Mouse (Mus musculus) lung, embryonic 16.5 days (tissue): ENCODE measurements around the gene Fthl17a. TPM values are rescaled to one million over a fixed set of nuclear protein-coding genes. Genes with fewer than 3 reads are reported as not detected.
A peak's percentile ranks its signal among the peaks of the same experiment; 100 is the strongest.

Experiments used
- ATAC-seq: fragments of 200-750 bp; cut with Nextera tagmentation; 2 replicates; pipeline ENCODE4 v1.8.0; 2017; ENCODE audit warnings: low read depth, mild to moderate bottlenecking, moderate library complexity
- H3K27ac ChIP-seq: fragments of 300-500 bp; sonication (generic); 2 replicates; pipeline ENCODE4 v1.5.1; 2014; ENCODE audit warnings: mild to moderate bottlenecking, control low read depth, low read length
- H3K27me3 ChIP-seq: fragments of 300-500 bp; sonication (generic); 2 replicates; pipeline ENCODE4 v1.6.1; 2014; ENCODE audit warnings: low read depth, low read length, mixed read lengths; ENCODE audit not compliant: control insufficient read depth, insufficient read depth
- H3K36me3 ChIP-seq: fragments of 300-500 bp; sonication (generic); 2 replicates; pipeline ENCODE4 v1.6.1; 2014; ENCODE audit warnings: low read length; ENCODE audit not compliant: control insufficient read depth, insufficient read depth
- H3K4me1 ChIP-seq: fragments of 300-500 bp; sonication (generic); replicated peaks from 2 replicates; pipeline ENCODE4 v1.6.1; 2014; ENCODE audit warnings: low read length, mixed read lengths; ENCODE audit not compliant: control insufficient read depth, insufficient read depth
- H3K4me2 ChIP-seq: fragments of 300-500 bp; sonication (generic); 2 replicates; pipeline ENCODE4 v1.6.1; 2014; ENCODE audit warnings: low read depth, low read length, control low read depth
- H3K4me3 ChIP-seq: fragments of 300-500 bp; sonication (generic); 2 replicates; pipeline ENCODE4 v1.5.1; 2014; ENCODE audit warnings: mild to moderate bottlenecking, low read length, control low read depth
- H3K9ac ChIP-seq: fragments of 300-500 bp; sonication (generic); 2 replicates; pipeline ENCODE4 v1.6.1; 2014; ENCODE audit warnings: low read length, control low read depth
- H3K9me3 ChIP-seq: fragments of 300-500 bp; sonication (generic); 2 replicates; pipeline ENCODE4 v1.6.1; 2016; ENCODE audit warnings: low read length; ENCODE audit not compliant: control insufficient read depth
- WGBS: fragments of 180-500 bp; shearing (Covaris S2); extraction: QIAGEN DNeasy Blood & Tissue Kit; methylation state at CpG from one replicate; pipeline ENCODE4 v1.1.7; 2014; 5-methylcytosine and 5-hydroxymethylcytosine counted together
- polyA plus RNA-seq: library from polyadenylated mRNA; unstranded; fragments of >200 nt; fragmentation: Nextera tagmentation; extraction: Ambion mirVana; gene quantifications from 2 replicates; pipeline ENCODE4 v1.2.1, GENCODE M21; 2015

Gene Fthl17a
- not detected in 2 replicates for polyA plus RNA-seq

GRCm38 (mm10) chrX:85249379-85249778 lies at the start of gene Fthl17a:
TSS of gene Fthl17a (plus strand) at chrX:85249679.
- ATAC-seq: no peak
- H3K4me3 ChIP-seq: no peak within 1 kb of the TSS
- no peak within 1 kb of the TSS for H3K9ac ChIP-seq
- no peaks in the 10 kb centered on the region for H3K36me3 ChIP-seq
- no peaks in the 10 kb centered on the region for H3K9me3 ChIP-seq
- no peak within 1 kb of the TSS for H3K4me2 ChIP-seq
- no peaks in the 10 kb centered on the region for H3K4me1 ChIP-seq
- no peaks in the 10 kb centered on the region for H3K27me3 ChIP-seq
- WGBS: 81% methylated on average over 2 of the region's 2 CpGs
- no peak within 1 kb of the TSS for H3K27ac ChIP-seq

GRCm38 (mm10) chrX:85207001-85207400 lies 42.5 kb upstream of the Fthl17a start:
- Histone ChIP-seq H3K27ac (no peak overlapping the region), H3K9ac (no peak overlapping the region), H3K4me1 (no peaks in the 10 kb centered on the region), H3K36me3 (no peaks in the 10 kb centered on the region), H3K4me2 (no peak overlapping the region), H3K4me3 (no peak overlapping the region), H3K9me3 (no peaks in the 10 kb centered on the region), H3K27me3 (no peaks in the 10 kb centered on the region)
- 58% methylated on average over 2 of the region's 2 CpGs for WGBS
- no peak for ATAC-seq

- no peak overlapping the region for H3K4me3 ChIP-seq
- H3K36me3 ChIP-seq: no peaks in the 10 kb centered on the region
- no peaks in the 10 kb centered on the region for H3K27me3 ChIP-seq
- H3K27ac ChIP-seq: no peak overlapping the region
- H3K4me2 ChIP-seq: no peak overlapping the region
- H3K9ac ChIP-seq: no peak overlapping the region
- H3K4me1 ChIP-seq: no peaks in the 10 kb centered on the region
- no peaks in the 10 kb centered on the region for H3K9me3 ChIP-seq
- ATAC-seq: no peak
Observed at GRCm38 (mm10) chrX:85226883-85227282, 22.6 kb upstream of the Fthl17a start.

GRCm38 (mm10) chrX:85271821-85272220 lies 22.3 kb downstream of the Fthl17a start:
- Histone ChIP-seq H3K4me3 (no peak overlapping the region), H3K4me1 (no peaks in the 10 kb centered on the region), H3K36me3 (no peaks in the 10 kb centered on the region), H3K27ac (peak overlapping the region; percentile 12; the same call in 1 of the 2 replicates), H3K9me3 (no peaks in the 10 kb centered on the region), H3K4me2 (no peak overlapping the region), H3K27me3 (no peaks in the 10 kb centered on the region), H3K9ac (no peak overlapping the region)
- ATAC-seq: peak; percentile 57
- 45% methylated on average over 8 of the region's 8 CpGs for WGBS

GRCm38 (mm10) chrX:85272296-85272695 lies 22.8 kb downstream of the Fthl17a start:
- no peaks in the 10 kb centered on the region for H3K9me3 ChIP-seq
- H3K36me3 ChIP-seq: no peaks in the 10 kb centered on the region
- WGBS: 36% methylated on average over 6 of the region's 6 CpGs
- H3K4me2 ChIP-seq: peak overlapping the region; percentile 20; the same call in 1 of the 2 replicates
- H3K9ac ChIP-seq: no peak overlapping the region
- H3K27ac ChIP-seq: no peak overlapping the region
- H3K4me1 ChIP-seq: no peaks in the 10 kb centered on the region
- H3K27me3 ChIP-seq: no peaks in the 10 kb centered on the region
- no peak overlapping the region; the same call in 1 of the 2 replicates for H3K4me3 ChIP-seq
- no peak for ATAC-seq

- no peak overlapping the region for H3K4me3 ChIP-seq
- H3K27me3 ChIP-seq: no peaks in the 10 kb centered on the region
- no peaks in the 10 kb centered on the region for H3K36me3 ChIP-seq
- 71% methylated on average over 1 of the region's 1 CpGs for WGBS
- ATAC-seq: no peak
- H3K4me2 ChIP-seq: no peak overlapping the region
- H3K4me1 ChIP-seq: no peaks in the 10 kb centered on the region
- no peaks in the 10 kb centered on the region for H3K9me3 ChIP-seq
- no peak overlapping the region for H3K9ac ChIP-seq
- H3K27ac ChIP-seq: no peak overlapping the region
Observed at GRCm38 (mm10) chrX:85289846-85290245, 40.4 kb downstream of the Fthl17a start.

- no peaks in the 10 kb centered on the region for H3K36me3 ChIP-seq
- WGBS: 65% methylated on average over 5 of the region's 5 CpGs
- ATAC-seq: no peak
Observed at GRCm38 (mm10) chrX:85292781-85293180, 43.3 kb downstream of the Fthl17a start.

GRCm38 (mm10) chrX:85294001-85294400 lies 44.5 kb downstream of the Fthl17a start:
- WGBS: 45% methylated on average over 3 of the region's 3 CpGs
- H3K9me3 ChIP-seq: no peaks in the 10 kb centered on the region
- no peak overlapping the region for H3K4me3 ChIP-seq
- no peak overlapping the region for H3K4me2 ChIP-seq
- no peak overlapping the region for H3K9ac ChIP-seq
- no peaks in the 10 kb centered on the region for H3K36me3 ChIP-seq
- ATAC-seq: no peak
- no peaks in the 10 kb centered on the region for H3K27me3 ChIP-seq
- no peak overlapping the region for H3K27ac ChIP-seq
- H3K4me1 ChIP-seq: no peaks in the 10 kb centered on the region

More at GRCm38 (mm10) chrX:85292781-85293180, 43.3 kb downstream of the Fthl17a start:
- Histone ChIP-seq H3K9me3 (no peaks in the 10 kb centered on the region), H3K4me1 (no peaks in the 10 kb centered on the region), H3K9ac (no peak overlapping the region), H3K4me3 (no peak overlapping the region), H3K27ac (no peak overlapping the region), H3K4me2 (no peak overlapping the region), H3K27me3 (no peaks in the 10 kb centered on the region)

GRCm38 (mm10) chrX:85304674-85305073 lies 55.2 kb downstream of the Fthl17a start:
- WGBS: 83% methylated on average over 4 of the region's 4 CpGs
- no peaks in the 10 kb centered on the region for H3K27me3 ChIP-seq
- no peaks in the 10 kb centered on the region for H3K36me3 ChIP-seq
- H3K4me1 ChIP-seq: no peaks in the 10 kb centered on the region
- no peak overlapping the region for H3K4me3 ChIP-seq
- H3K9ac ChIP-seq: no peak overlapping the region
- H3K27ac ChIP-seq: no peak overlapping the region
- no peak overlapping the region for H3K4me2 ChIP-seq
- no peaks in the 10 kb centered on the region for H3K9me3 ChIP-seq
- no peak for ATAC-seq

GRCm38 (mm10) chrX:85318576-85318975 lies 69.1 kb downstream of the Fthl17a start:
- Histone ChIP-seq H3K9ac (no peak overlapping the region), H3K4me1 (no peaks in the 10 kb centered on the region), H3K27me3 (no peaks in the 10 kb centered on the region), H3K4me3 (no peak overlapping the region), H3K36me3 (no peaks in the 10 kb centered on the region), H3K9me3 (no peaks in the 10 kb centered on the region), H3K27ac (no peak overlapping the region), H3K4me2 (no peak overlapping the region)
- no peak for ATAC-seq
- WGBS: 57% methylated on average over 4 of the region's 4 CpGs
